Mouse (Mus musculus): ENCODE measurements around the gene Nat8. TPM values are rescaled to one million over a fixed set of nuclear protein-coding genes. Genes with fewer than 3 reads are reported as not detected.
"Not testable (repeated sequence)": the region's sequence is repeated elsewhere in the genome, so short reads cannot be mapped to it uniquely, and the experiment has no call there.

The Nat8 gene
- polyA plus RNA-seq, 1 experiment = not detected

DNA sequence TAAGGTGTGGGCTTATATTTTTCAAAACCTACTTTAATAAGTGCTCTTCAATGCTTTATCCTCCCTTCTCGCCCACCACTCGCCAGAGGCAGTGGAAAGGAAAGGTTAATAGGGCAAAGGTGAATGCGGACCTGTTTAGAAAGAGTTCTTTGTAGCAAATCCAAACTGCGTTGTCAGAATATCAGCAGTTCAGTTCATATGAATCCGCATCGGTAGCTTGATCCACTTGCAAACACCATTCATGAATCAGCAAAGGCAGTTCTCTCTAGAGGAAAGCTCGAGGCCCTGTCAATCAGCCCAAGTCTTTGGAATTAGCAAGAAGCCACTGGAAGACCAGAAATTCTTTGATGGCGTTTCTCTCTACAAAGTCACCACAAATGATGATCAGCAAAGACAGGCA, 6.8 kb upstream of the Nat8 start:
- Histone ChIP-seq H3K36me3 (ENCODE audit: control insufficient read depth) (no peaks in the 10 kb centered on the region), H3K27me3 (ENCODE audit: control insufficient read depth) (no peaks in the 10 kb centered on the region), H3K9me3 (ENCODE audit: control insufficient read depth, low read length) (no peaks in the 10 kb centered on the region), H3K4me3 (replicated peaks) (no peak overlapping the region), H3K4me1 (ENCODE audit: control insufficient read depth) (no peaks in the 10 kb centered on the region)
- TF ChIP-seq TAL1 (IDR thresholded peaks at IDR 0.05; ENCODE audit: low read length) = no peak
- TF ChIP-seq GATA1 (IDR thresholded peaks at IDR 0.05; ENCODE audit: low read length) = no peak

GRCm38 (mm10) chr6:85837307-85837706, 5.4 kb upstream of the Nat8 start:
- H3K36me3 ChIP-seq (ENCODE audit: control insufficient read depth); H3K4me3 ChIP-seq (replicated peaks); H3K9me3 ChIP-seq (ENCODE audit: control insufficient read depth, low read length); H3K4me1 ChIP-seq (ENCODE audit: control insufficient read depth); H3K27me3 ChIP-seq (ENCODE audit: control insufficient read depth): not testable (repeated sequence)

GRCm38 (mm10) chr6:85836827-85837226, 4.9 kb upstream of the Nat8 start:
- H3K9me3 ChIP-seq (ENCODE audit: control insufficient read depth, low read length); H3K4me1 ChIP-seq (ENCODE audit: control insufficient read depth); H3K4me3 ChIP-seq (replicated peaks); H3K36me3 ChIP-seq (ENCODE audit: control insufficient read depth); H3K27me3 ChIP-seq (ENCODE audit: control insufficient read depth): not testable (repeated sequence)

- not testable (repeated sequence) for H3K4me1 ChIP-seq (ENCODE audit: control insufficient read depth); H3K27me3 ChIP-seq (ENCODE audit: control insufficient read depth); H3K9me3 ChIP-seq (ENCODE audit: control insufficient read depth, low read length); H3K36me3 ChIP-seq (ENCODE audit: control insufficient read depth); H3K4me3 ChIP-seq (replicated peaks)
Measured at GRCm38 (mm10) chr6:85836098-85836497, 4.2 kb upstream of the Nat8 start.

DNA sequence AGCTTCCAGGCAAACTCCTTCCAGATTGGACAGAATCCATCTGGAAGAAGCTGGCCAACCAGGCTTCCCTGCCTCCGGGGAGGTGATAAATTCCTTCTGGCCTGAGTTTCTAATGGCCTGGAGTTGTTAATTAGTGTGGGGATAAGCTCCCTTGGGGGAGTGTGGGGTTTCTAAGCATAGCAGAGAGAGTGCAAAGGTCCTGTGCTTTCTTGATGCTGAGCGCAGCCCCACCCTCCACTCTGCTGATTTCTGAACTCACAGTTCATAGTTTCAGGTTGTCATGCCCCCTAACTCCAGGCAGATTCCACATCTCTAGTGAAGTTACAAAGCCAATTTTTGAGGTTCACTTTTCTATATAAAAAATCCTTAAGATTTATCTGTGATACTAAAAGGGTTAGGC, 3.2 kb upstream of the Nat8 start:
- H3K36me3 ChIP-seq (ENCODE audit: control insufficient read depth); H3K4me3 ChIP-seq (replicated peaks); H3K27me3 ChIP-seq (ENCODE audit: control insufficient read depth); H3K9me3 ChIP-seq (ENCODE audit: control insufficient read depth, low read length); H3K4me1 ChIP-seq (ENCODE audit: control insufficient read depth): not testable (repeated sequence)

DNA sequence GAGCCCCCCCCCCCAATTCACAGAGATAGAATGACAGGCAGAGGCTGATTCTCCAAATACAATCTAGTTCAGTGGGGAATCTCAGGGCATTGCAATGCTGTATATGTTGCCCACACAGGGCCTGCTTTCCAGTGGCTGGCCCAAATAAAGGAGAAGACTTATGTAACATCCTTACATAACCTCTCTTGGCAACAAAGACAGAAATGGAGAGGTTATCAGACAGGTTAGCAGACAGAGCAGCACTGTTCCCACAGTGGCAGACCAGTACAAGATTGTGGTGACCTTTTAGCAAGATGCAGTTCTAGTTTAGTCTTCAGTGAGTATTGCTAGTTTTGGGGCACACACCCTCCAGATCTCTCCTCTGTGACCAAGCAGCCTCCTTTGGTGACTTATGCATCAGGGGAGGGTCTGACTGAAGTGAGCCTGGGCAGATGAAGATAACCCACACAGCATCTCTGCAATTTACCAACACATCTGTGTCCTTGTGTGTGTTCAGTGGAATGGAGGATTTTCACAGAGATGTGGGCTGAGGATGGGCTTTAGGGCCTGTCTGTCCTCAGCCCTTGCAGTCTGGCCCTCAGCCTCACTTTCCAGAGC, 2.7 kb upstream of the Nat8 start:
- H3K36me3 ChIP-seq (ENCODE audit: control insufficient read depth); H3K9me3 ChIP-seq (ENCODE audit: control insufficient read depth, low read length); H3K4me1 ChIP-seq (ENCODE audit: control insufficient read depth); H3K4me3 ChIP-seq (replicated peaks); H3K27me3 ChIP-seq (ENCODE audit: control insufficient read depth): not testable (repeated sequence)

DNA sequence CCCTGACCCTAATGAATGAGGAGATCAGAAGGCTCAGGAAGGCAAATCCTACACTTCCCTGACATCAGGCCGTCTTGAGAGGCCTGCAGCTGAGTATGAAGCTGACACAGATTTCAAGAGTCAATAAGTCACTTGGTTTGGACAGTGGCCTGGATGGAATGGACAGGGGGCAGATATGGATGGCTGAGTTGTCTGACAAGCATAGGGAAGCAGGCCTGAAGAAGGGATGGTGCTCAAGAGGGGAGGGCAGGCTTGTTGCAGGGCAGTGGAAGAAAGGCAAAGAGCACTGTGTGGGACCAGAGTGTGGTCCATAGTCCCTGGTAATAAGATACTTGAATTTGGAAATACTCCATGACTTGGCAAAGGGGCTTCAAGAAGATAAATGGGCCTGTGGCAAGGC, 2.4 kb downstream of the Nat8 start:
- no peak for TF ChIP-seq TAL1 (IDR thresholded peaks at IDR 0.05; ENCODE audit: low read length)
- TF ChIP-seq GATA1 (IDR thresholded peaks at IDR 0.05; ENCODE audit: low read length) = no peak
- Histone ChIP-seq H3K4me1 (ENCODE audit: control insufficient read depth) (no peaks in the 10 kb centered on the region), H3K27me3 (ENCODE audit: control insufficient read depth) (no peaks in the 10 kb centered on the region), H3K36me3 (ENCODE audit: control insufficient read depth) (no peaks in the 10 kb centered on the region), H3K4me3 (replicated peaks) (no peak overlapping the region), H3K9me3 (ENCODE audit: control insufficient read depth, low read length) (no peaks in the 10 kb centered on the region)

GRCm38 (mm10) chr6:85825886-85826285, 6.0 kb downstream of the Nat8 start:
- TF ChIP-seq GATA1 (IDR thresholded peaks at IDR 0.05; ENCODE audit: low read length) (no peak), TAL1 (IDR thresholded peaks at IDR 0.05; ENCODE audit: low read length) (no peak)
- H3K36me3 ChIP-seq (ENCODE audit: control insufficient read depth) = no peaks in the 10 kb centered on the region

GRCm38 (mm10) chr6:85823382-85824090, 8.3 kb downstream of the Nat8 start:
- Histone ChIP-seq H3K4me1 (ENCODE audit: control insufficient read depth) (no peaks in the 10 kb centered on the region), H3K9me3 (ENCODE audit: control insufficient read depth, low read length) (no peaks in the 10 kb centered on the region), H3K4me3 (replicated peaks) (no peak overlapping the region), H3K27me3 (ENCODE audit: control insufficient read depth) (no peaks in the 10 kb centered on the region), H3K36me3 (ENCODE audit: control insufficient read depth) (no peaks in the 10 kb centered on the region)
- no peak for TF ChIP-seq TAL1 (IDR thresholded peaks at IDR 0.05; ENCODE audit: low read length)
- TF ChIP-seq GATA1 (IDR thresholded peaks at IDR 0.05; ENCODE audit: low read length) = no peak

More at GRCm38 (mm10) chr6:85825886-85826285, 6.0 kb downstream of the Nat8 start:
- no peaks in the 10 kb centered on the region for H3K4me1 ChIP-seq (ENCODE audit: control insufficient read depth)
- no peaks in the 10 kb centered on the region for H3K27me3 ChIP-seq (ENCODE audit: control insufficient read depth)
- no peaks in the 10 kb centered on the region for H3K9me3 ChIP-seq (ENCODE audit: control insufficient read depth, low read length)
- H3K4me3 ChIP-seq (replicated peaks) = no peak overlapping the region

DNA sequence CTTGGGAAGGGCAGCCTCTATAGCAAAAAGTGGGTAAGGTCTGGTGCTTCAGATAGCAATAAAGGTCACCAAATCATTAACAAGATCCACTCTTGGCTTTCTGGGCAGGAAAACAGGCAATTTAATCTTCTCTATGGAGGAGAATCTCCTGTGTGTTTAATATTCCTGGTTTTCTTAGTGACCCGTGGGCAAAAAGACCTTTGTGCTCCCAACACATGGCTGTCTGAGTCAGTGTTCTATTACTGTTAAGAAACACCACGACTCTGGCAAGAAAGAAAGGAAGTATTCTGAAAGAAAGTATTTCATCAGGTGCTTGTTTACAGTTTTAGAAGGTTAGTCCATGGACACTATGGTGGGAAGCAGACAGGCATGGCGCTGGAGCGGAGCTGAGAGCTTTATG, 9.6 kb downstream of the Nat8 start:
- Histone ChIP-seq H3K27me3 (ENCODE audit: control insufficient read depth) (no peaks in the 10 kb centered on the region), H3K36me3 (ENCODE audit: control insufficient read depth) (no peaks in the 10 kb centered on the region), H3K4me1 (ENCODE audit: control insufficient read depth) (no peaks in the 10 kb centered on the region), H3K9me3 (ENCODE audit: control insufficient read depth, low read length) (no peaks in the 10 kb centered on the region), H3K4me3 (replicated peaks) (no peak overlapping the region)
- TF ChIP-seq TAL1 (IDR thresholded peaks at IDR 0.05; ENCODE audit: low read length) (no peak), GATA1 (IDR thresholded peaks at IDR 0.05; ENCODE audit: low read length) (no peak)

Measured in erythroblast, embryonic 14.5 days (primary cell).